Mouse (Mus musculus) brain, adult 2 months (tissue): Measurements from ENCODE around the gene Npas3.
"Not testable (repeated sequence)": the region's sequence is repeated elsewhere in the genome, so short reads cannot be mapped to it uniquely, and the experiment has no call there.

ENCODE experiments used
- DNase-seq: peaks from one replicate; pipeline ENCODE4 v3.0.0; 2011; ENCODE audit warnings: low read depth, low spot score

Npas3 gene

DNA sequence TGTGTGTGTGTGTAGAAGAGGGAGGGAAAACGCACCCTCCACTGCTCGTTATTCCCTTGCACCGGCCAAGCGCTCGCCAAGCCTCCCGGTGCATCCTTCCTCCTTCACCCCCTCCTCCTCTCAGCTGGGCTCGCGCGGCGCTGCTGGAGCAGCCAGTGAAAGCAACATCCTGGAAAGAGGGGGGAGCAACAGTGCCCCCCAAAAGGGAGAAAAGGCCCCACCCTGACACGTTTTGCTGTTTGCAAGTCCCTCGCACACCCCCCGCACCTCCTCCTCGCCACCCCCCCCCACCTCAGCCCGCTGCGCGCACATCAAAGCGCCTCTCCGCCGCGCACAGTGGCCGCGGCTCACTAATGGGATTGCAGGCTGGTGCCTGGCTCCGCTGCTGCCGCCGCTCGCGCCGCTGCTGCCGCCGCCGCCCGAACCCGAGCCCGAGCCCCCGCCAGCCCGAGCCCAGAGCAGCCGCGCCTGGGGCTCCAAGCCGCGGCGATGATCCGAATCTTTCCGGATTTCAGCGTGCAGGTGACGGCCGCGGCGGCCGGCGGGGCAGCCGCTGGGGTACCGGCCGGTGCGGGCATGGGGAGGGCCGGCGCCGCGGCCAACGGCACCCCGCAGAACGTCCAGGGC, at the start of gene Npas3:
Npas3 (plus strand) TSS at position 577 of the 627 bp plus-strand sequence.
- DNase-seq: peak; percentile 67

DNA sequence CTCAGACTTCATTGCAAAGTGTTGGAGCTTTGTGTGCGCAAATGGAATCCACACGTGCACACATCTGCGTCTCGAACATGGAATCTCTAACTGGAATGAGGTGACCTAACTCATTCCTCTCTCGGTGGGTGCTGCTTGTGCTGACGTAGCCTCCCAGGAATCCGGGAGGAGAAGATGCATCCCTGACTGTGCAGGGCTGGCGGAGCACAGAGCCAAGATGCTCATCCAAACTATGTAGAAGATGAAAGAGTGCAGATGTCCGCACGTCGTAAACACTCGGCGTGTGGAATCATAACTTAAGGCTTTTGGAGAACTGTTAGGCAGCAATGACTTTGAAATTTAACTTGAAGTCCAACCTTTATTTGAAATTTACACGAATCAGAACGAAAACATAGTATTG, 31.3 kb upstream of the Npas3 start:
- DNase-seq: no peak

DNA sequence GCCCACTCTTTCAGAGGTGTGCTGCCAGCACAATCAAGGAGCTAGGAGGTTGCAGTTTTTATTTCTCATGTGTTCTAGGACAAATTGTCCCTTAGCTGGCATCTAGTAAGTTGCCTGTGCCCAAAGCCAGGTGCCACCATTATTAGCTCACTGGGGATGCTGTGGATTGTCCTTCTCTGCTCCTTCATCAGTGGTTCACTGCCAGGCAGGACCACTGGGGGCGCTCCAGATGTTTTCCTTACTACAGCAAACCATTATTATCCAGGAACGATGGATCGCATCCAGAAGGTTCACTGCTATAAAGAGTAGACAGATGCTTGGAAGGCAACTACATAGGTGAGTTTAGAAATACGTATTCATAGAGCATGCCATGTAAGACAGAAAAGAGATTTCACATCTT, 25.7 kb upstream of the Npas3 start:
- DNase-seq: no peak

DNA sequence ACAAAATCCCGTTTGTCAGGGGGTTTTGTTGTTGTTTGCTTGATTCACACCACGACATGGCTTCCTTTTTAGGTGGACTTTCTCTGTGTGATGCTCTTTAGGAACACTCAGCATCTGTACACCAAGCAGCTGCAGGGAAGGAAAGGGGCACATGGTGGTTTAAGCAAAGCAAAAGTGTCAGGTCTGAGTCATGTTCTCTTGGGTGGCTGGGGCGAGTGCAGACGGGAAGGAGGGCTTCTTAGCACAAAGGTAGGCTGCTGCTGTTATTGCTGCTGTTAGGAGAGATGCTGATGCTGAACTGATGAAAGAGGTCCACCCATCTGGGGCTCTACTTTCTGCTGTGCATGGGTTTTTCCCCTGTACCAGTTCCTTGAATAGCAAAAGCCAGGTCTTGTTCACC, 21.1 kb upstream of the Npas3 start:
- peak; percentile 10 for DNase-seq

DNA sequence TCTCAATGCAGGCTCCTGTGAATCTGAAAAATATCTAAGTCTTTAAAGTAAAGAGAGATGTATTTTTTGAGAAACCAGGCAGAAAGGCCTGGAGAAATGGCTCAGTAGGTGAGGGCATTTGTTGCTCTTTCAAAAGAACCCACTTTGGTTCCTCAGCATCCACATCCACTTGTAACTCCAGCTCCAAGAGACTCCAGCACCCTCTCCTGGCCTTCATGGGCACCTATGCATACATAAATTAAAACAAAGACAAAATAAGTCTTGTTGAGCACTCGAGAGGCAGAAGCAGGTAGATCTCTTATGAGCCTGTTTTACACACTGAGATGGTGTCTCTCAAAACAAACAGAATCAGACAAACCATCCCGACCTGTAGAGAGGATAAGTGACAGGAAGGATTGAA, 19.1 kb upstream of the Npas3 start:
- peak; percentile 16 for DNase-seq

DNA sequence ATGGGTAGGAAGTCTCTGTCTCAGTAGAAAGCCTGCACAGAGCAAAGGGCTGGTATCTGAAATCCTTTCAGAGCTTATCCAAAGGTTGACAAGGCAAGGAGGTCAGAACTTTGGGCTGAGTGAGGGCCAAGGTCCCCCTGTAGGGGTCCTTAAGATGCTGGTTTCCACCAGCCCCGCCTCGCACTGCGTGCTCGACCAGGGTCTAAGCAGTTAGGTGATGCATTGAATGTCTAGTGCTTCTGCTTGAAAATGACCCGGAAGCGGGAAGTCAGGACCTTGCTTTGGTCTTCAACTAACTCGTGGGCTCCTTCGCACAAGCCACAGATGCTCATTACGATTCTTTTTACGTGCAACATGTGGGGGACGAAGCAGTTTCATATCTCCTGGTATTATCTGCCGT, 2.3 kb upstream of the Npas3 start:
- DNase-seq: no peak

DNA sequence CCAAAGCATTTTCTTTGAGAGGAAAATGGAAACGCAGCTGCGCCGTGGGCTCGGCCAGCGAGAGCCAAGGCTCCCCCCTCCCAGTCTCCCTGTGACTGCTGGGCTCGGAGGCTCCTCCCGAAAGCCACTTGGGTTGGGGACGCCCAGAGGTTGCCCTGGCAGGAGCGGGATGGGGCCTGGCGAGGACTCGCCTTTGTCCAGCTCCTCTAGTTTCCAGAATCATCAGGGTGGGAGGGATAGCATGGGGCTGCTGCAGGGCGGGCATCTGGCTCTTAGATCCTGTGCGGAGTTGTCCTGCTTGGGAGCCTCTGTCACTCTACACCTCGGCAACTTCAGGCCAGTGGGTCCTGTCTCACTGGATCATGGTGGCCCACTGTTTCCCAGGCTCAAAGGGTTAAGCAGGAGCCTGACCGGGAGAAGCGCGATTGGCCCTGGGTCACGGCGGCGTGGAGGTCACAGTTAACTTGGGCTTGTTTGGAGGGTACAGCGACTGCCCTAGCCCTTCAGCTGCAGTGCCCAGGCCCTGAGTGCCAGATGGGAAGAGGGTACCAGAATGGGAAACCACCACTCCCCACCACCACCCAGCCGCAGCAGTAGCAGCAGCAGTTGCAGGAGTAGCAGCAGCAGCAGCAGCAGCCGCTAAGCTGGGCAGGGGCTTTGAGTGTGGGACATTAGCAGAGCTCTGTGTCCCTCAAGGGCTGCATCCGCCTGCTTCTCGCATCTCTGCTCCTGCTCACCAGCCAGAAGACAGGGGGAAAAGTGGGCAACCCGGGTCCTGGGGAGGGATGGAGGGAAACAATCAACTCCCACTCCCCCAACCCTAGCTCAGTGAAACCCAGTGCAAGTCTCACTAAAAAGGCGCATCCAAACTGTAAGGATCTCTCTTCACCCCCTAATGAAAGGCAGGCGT, 1.6 kb upstream of the Npas3 start:
- DNase-seq: peak; percentile 29

DNA sequence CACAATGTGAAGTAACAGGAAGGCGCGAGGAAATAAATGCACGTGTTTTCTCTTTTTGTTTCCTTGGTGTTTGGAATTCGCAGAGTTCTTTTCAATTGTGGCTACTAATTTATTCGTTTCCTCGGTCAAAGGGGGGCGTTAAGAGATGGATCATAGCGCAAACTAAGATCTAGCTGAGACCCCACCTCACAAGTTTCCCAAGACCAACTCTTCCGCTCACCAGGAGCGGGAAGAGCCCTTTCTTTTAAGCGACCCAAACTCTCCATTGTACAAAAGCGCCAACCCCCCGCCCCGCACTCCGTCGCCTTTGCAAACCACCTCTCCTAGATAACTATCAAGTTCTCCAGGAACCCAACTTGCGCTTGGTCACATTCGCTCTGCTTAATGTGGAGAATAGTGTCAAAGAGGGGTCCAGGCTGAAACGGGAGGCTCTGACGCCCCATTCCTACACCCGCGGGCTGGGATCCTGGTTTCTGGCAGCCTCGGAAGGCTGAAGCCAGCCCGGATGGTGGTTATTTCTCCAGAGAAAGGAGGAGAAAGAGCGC, 914 bp upstream of the Npas3 start:
- no peak for DNase-seq

DNA sequence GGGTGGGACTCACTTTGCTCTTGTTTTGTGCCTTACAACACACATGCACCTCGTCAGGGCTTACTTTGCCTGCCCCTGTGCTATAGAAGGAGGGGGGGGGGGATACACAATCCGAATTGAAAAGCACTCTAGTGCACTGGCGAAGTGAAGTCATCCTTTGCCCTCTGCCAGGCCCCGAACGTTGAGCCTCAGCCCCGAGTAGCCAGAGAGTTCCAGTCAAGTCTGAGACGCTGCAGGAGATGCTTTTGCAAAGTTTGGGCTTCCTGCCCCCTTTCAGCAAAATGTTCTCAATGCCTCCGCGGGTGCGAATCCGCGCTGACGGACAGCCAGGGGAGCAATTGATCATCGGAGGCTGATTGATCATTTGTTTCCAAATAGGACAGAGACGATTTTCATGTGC, 319 bp downstream of the Npas3 start:
- peak; percentile 12 for DNase-seq

DNA sequence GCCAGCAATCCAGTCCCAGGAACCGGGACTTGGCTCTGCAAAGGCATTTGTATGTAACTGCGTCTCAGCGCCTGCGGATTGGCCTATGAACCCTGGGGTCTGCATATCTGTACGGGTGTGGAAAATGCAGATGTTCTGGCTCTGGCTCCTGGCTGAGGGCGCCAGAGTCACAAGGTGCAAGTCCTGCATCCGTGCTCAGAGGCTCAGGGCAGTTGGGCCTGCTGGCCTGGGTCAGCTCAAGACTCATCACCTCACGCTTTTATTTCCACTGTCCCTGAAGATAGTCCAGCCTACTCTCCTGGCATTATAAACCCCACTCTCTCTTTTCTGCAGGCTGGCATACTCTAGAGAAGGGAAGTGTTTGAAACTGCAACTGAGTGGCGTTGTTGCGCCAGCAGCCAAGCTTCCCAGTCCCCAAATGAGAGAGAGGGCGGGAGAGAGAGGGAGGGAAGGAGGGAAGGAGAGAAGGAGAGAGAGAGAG, 3.3 kb downstream of the Npas3 start:
- DNase-seq: peak; percentile 78

DNA sequence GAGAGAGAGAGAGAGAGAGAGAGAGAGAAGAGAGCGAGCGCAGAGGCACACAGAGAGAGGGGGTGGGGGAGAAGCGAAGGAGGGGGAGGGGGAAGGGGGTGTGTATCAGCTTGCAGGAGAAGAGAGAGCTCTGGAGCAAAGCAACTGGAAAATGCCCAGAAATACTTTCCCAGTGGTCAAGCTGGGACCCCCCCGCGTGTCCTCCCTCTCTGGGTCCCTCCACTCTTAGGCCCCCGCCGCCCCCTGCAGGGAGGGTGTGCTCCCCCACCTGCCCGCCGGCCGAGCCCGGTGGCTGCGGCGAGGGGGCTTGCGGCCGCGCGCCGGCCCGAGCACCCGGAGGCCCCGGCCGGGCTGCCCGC, 3.7 kb downstream of the Npas3 start:
- DNase-seq: no peak

DNA sequence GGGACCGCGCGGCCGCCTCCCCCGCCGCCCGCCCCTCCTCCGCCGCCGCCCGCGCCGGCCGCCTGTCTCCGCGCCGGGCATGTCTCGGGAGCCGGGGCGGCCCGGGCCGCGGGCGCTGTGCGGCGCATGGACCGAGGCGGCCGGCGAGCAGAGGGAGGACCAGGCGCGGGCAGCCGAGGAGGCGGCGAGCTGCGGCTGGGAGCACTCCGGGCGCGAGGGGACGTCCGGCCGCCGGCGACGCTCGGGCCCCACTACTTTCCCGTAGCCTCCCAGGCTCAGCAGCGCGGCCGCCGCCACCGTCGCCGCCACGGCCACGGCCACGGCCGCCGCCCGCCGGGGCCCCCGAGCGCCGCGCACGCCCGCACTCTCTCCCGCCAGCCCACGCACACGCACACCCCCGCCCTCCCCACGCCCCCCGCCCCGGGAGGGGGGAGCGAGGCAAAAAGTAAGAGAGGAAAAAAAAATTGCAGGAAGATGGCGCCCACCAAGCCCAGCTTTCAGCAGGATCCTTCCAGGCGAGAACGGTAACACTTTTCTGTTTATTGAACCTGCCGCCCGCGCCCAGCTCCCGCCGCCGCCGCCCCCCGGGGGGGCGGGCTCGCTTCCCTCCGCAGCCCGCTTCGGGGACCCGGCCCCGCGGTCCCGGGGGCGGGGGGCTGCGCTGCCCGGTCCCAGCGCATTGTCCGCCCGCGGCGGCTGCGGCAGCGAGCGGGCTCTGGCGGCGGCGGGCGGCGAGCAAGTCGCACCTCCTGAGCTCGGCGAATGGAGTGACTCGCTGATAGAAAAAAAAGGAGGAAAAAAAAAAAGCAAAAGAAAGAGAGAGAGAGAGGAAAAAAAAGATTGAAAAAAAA, 4.3 kb downstream of the Npas3 start:
- peak; percentile 34 for DNase-seq

DNA sequence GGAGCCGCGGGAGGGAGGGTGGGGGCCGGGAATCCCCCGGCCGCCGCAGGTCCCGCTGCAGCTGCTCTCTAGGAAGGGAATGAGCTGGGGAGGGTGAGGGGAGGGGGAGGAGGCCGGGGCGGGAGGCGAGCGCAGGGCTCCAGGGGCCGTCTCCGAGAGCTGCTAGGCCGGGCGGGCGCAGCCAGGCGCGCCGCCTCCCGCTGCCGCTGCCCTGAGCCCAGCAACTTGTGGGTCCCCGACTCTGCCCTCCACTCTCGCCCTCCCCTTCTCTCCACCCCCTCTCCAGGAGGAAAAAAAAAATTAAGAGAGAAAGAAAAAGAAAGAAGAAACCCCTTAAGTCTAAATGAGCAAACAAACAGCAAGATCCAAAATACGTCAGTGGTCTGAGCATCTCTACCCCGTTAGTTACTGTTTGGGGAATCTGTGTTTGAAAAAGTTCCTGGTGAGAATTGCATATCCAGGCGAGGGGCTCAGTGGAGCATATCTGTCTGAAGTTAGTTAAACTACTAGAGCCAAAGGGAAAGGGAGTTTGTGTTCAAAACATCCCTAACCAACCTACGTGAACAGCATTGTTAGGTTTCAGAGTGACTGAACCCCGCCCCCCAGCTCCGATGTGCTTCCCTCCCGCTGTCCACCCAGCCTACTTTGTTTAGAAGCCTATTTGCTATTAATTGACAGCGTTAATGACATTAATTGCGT, 5.1 kb downstream of the Npas3 start:
- peak; percentile 63 for DNase-seq

DNA sequence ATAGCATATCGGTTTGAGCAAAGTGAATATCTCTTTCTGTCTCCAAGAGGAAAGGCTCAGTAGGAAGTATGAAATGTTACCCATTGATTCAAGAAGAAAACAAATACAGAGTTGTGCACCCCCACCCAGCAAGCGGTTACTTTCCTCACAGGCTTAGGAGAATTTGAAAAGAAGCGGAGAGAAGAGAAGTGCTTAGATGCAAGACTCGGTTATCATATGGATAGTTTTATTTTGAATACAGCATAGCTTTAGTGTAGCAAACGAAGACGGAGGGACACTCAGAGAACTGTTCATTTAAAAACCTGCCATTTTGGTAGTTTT, 5.6 kb downstream of the Npas3 start:
- DNase-seq: no peak

DNA sequence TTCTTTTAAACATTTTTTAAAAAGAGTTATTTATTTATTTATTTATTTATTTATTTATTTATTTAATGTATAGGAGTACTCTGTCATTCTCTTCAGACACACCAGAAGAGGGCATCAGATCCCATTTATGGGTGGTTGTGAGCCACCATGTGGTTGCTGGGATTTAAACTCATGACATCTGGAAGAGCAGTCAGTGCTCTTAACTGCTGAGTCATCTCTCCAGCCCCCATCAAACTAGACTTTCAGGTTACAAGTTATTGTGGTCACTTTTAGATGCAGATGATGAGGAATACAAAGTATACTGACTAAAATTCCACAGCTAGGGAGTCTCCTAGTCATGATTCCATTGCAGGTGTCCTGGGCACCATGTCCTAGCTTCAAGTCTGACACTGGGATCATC, 26.0 kb downstream of the Npas3 start:
- not testable (repeated sequence) for DNase-seq

DNA sequence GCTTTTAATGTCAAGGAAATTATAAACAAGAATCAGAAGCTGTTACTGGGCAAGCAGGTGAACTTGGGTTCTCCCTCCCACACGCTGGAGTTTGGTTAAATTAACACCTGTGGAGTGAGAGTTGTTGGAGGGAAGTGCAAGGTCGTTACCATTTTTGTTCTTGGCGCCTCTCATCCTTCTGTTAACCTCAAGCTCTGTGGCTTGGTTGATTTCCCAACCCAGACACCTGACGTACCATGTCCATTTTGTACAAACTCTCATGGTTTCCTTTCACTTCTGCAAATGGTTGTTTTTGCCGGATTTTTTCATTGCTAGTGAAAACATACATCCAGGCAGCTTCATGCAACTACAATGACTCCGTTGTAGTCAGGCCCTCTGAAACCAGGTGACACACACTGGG, 28.9 kb downstream of the Npas3 start:
- no peak for DNase-seq

DNA sequence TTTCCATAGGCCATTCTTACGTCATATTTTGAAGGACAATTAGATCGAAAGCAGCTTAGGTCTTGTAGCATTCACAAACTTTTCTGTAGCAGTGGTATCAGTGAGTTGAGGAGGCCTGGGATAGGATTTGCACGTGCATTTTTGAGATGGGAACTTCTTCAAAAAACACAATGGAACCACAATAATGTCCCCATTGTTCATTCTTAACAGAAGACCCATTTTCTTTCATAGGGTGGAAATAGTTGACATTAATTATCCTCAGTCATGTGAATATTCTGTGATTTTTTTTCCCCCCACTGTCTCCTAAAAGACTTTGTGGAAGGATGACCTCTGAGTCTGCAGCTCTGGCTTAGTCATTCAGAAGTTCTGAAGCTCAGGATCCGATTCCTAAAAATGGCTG, 41.9 kb downstream of the Npas3 start:
- DNase-seq: peak; percentile 56

DNA sequence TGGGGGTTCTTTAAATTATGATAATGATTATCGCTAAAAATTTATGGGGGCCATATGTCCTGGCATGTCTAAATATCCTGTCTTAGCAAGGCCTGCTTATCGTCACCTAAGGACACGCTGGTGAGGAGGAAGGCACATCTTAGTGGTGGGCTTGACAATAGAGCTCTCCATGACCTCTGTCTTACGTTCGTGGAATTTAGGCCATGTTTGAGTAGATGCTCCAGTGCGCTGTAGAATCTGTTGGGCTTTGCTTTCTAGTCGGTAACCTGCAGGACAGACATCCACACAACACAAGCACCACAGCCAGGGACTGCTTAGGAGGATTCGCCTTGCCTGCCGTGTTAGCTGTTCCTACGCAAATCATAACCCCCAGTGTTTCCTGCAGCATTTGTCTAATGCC, 42.4 kb downstream of the Npas3 start:
- DNase-seq: no peak

DNA sequence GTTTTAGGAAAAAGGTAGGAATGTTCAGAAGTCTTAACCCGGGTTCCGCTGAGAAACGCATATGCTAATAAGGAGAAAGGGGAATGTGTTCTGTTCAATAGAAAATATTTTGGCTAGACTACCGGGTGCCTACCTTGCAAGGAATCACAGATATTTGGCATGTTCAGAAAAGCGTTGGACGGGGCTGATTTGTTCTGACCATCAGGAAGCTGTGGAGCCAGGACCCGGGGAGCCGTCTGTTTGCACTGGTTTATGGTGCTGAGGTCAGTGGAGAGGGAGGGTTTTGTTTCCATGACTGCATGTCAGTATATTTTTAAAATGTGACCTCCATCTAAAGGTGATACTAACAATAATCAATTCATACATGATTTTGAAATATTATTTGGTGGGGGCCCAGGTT, 43.5 kb downstream of the Npas3 start:
- no peak for DNase-seq

DNA sequence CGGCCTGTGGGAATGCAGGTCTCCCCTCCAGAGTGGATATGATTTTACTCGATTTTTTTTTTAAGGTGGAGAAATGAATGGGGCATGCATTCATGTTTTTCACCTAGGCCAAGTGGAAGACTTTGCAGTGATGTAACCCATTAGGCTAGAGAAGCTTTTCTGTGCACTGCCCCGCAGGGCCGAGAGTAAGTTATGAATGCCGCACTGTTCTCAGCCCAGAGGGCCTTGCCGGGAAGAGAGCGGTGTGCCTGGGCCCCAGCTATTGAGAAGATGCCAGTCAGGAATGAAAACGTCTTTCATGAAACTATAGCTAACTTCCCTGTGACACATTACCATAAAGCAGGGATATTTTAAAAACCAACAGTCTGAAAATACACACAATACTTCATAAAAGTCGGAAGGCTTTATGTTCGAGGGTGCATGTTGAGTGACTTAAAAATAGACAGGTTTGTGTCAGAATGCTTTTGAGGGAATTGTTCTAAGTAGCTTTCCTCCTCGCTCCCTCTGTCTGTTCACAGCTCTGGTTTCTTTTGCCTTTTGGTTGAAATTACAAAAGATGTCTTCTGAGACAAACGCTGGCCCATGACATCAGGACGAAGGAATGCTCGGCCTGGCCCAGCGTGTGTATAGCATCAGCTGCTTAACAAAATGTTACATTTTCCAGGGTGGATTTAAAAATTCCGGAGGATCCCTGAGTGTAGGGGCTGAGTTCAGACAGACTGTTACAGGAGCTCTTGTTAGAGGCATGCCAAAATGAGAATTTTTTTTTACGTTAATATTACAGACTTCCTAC, 44.2 kb downstream of the Npas3 start:
- peak; percentile 80 for DNase-seq

DNA sequence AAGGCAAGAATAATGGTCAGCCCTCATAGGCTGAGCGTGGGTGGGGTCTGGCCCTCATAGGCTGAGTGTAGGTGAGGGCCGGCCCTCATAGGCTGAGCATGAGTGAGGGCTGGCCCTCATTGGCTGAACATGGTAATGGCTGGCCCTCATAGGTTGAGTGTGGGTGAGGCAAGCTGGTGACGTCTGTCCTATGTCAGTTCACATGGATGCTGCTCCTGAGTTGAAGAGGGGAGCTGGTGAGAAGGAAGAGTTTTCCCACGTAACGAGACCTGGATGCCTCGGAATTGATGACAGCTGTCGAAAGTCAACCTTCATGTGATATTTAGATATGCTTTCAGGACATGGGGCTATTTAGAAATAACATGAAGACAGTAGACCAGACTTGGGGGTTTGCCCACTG, 45.5 kb downstream of the Npas3 start:
- DNase-seq: no peak
